Mouse (Mus musculus) intestine, embryonic 14.5 days (tissue): Measurements from ENCODE around the gene Zfp112. TPM values are rescaled to one million over a fixed set of nuclear protein-coding genes. Genes with fewer than 3 reads are reported as not detected.

Source experiments
- ATAC-seq: fragments of 200-750 bp; cut with Nextera tagmentation; replicated peaks from 2 replicates; pipeline ENCODE4 v1.8.0; 2017; ENCODE audit warnings: low read depth, moderate number of reproducible peaks, moderate TSS enrichment, moderate library complexity; ENCODE audit not compliant: low FRiP score, low TSS enrichment
- DNase-seq: peaks from one replicate; pipeline ENCODE4 v3.0.0-alpha.2; 2018; ENCODE audit warnings: low spot score
- H3K27ac ChIP-seq: fragments of 300-500 bp; sonication (generic); 2 replicates; pipeline ENCODE4 v1.5.1; 2014; ENCODE audit warnings: low read depth, mild to moderate bottlenecking, control low read depth
- H3K27me3 ChIP-seq: fragments of 300-500 bp; sonication (generic); replicated peaks from 2 replicates; pipeline ENCODE4 v1.6.1; 2014; ENCODE audit warnings: low read length, control low read depth; ENCODE audit not compliant: control insufficient read depth, insufficient read depth
- H3K36me3 ChIP-seq: fragments of 300-500 bp; sonication (generic); 2 replicates; pipeline ENCODE4 v1.6.1; 2014; ENCODE audit warnings: low read length, control low read depth; ENCODE audit not compliant: control insufficient read depth, insufficient read depth
- H3K4me1 ChIP-seq: fragments of 300-500 bp; sonication (generic); replicated peaks from 2 replicates; pipeline ENCODE4 v1.6.1; 2014; ENCODE audit warnings: low read length, control low read depth, mixed read lengths; ENCODE audit not compliant: control insufficient read depth, insufficient read depth
- H3K4me2 ChIP-seq: fragments of 300-500 bp; sonication (generic); 2 replicates; pipeline ENCODE4 v1.6.1; 2014; ENCODE audit warnings: low read length
- H3K4me3 ChIP-seq: fragments of 300-500 bp; sonication (generic); 2 replicates; pipeline ENCODE4 v1.5.1; 2014; ENCODE audit warnings: low read depth, low read length, control low read depth, mixed read lengths
- H3K9ac ChIP-seq: fragments of 300-500 bp; sonication (generic); 2 replicates; pipeline ENCODE4 v1.6.1; 2014; ENCODE audit warnings: mild to moderate bottlenecking, low read length
- H3K9me3 ChIP-seq: fragments of 300-500 bp; sonication (generic); 2 replicates; pipeline ENCODE4 v1.6.1; 2016; ENCODE audit warnings: low read length, control low read depth; ENCODE audit not compliant: control insufficient read depth
- WGBS: fragments of 180-500 bp; shearing (Covaris S2); extraction: QIAGEN DNeasy Blood & Tissue Kit; methylation state at CpG from one replicate; pipeline ENCODE4 v1.1.7; 2014; 5-methylcytosine and 5-hydroxymethylcytosine counted together
- polyA plus RNA-seq: library from polyadenylated mRNA; unstranded; fragments of >200 nt; fragmentation: Nextera tagmentation; extraction: Ambion mirVana; gene quantifications from 2 replicates; pipeline ENCODE4 v1.2.1, GENCODE M21; 2014

The Zfp112 gene
- polyA plus RNA-seq, 1 experiment from 2014 or later = 5.5 TPM

- 96% methylated on average over 18 of the region's 18 CpGs for WGBS
- Histone ChIP-seq H3K4me2 (no peak overlapping the region), H3K9me3 (peaks cover 78% of the 10 kb centered on the region), H3K27ac (no peak overlapping the region), H3K4me3 (no peak overlapping the region), H3K27me3 (no peaks in the 10 kb centered on the region), H3K9ac (no peak overlapping the region), H3K4me1 (no peaks in the 10 kb centered on the region), H3K36me3 (peaks cover 84% of the 10 kb centered on the region)
- ATAC-seq (no peak), DNase-seq (peak; percentile 57)
Measured at GRCm38 (mm10) chr7:24105144-24105703, 6.9 kb upstream of the Zfp112 start.

- no peaks in the 10 kb centered on the region for H3K27me3 ChIP-seq
- no peak overlapping the region for H3K9ac ChIP-seq
- peaks cover 28% of the 10 kb centered on the region for H3K36me3 ChIP-seq
- 95% methylated on average over 7 of the region's 7 CpGs for WGBS
- DNase-seq (no peak), ATAC-seq (no peak)
- peaks cover 38% of the 10 kb centered on the region for H3K9me3 ChIP-seq
- no peak overlapping the region for H3K4me3 ChIP-seq
- H3K27ac ChIP-seq = no peak overlapping the region
- no peak overlapping the region for H3K4me2 ChIP-seq
- H3K4me1 ChIP-seq = no peaks in the 10 kb centered on the region
Measured at GRCm38 (mm10) chr7:24110839-24111238, 1.3 kb upstream of the Zfp112 start.

- no peak for DNase-seq
- peaks cover 28% of the 10 kb centered on the region for H3K9me3 ChIP-seq
- WGBS = 4% methylated on average over 9 of the region's 9 CpGs
- H3K27me3 ChIP-seq = no peaks in the 10 kb centered on the region
- no peak overlapping the region; the same call in 1 of the 2 replicates for H3K27ac ChIP-seq
- peak overlapping the region; percentile 55 for H3K4me3 ChIP-seq
- H3K4me1 ChIP-seq = no peaks in the 10 kb centered on the region
- peak overlapping the region; percentile 78 for H3K4me2 ChIP-seq
- 0 out of 2 replicates have a peak overlapping the region, but pooled peaks have one; percentile 25 for H3K9ac ChIP-seq
- peak; percentile 70 for ATAC-seq
- H3K36me3 ChIP-seq = peaks cover 19% of the 10 kb centered on the region
Measured at GRCm38 (mm10) chr7:24111772-24112155, 350 bp upstream of the Zfp112 start.

- H3K27me3 ChIP-seq = no peaks in the 10 kb centered on the region
- peak; percentile 57 for ATAC-seq
- peak overlapping the region; percentile 78 for H3K4me2 ChIP-seq
- H3K36me3 ChIP-seq = peaks cover 7% of the 10 kb centered on the region; the same call in 1 of the 2 replicates
- H3K9ac ChIP-seq = peak overlapping the region; percentile 56
- peak; percentile 79 for DNase-seq
- WGBS = 7% methylated on average over 12 of the region's 12 CpGs
- no peaks in the 10 kb centered on the region for H3K4me1 ChIP-seq
- peaks cover 16% of the 10 kb centered on the region for H3K9me3 ChIP-seq
- peak overlapping the region; percentile 72 for H3K27ac ChIP-seq
- H3K4me3 ChIP-seq = peak overlapping the region; percentile 55
Measured at GRCm38 (mm10) chr7:24113001-24113400, 887 bp downstream of the Zfp112 start.

GRCm38 (mm10) chr7:24116655-24117054 lies 4.5 kb downstream of the Zfp112 start:
- H3K36me3 ChIP-seq = no peaks in the 10 kb centered on the region
- H3K4me2 ChIP-seq = no peak overlapping the region
- WGBS = 79% methylated on average over 4 of the region's 4 CpGs
- no peak overlapping the region for H3K9ac ChIP-seq
- H3K27ac ChIP-seq = no peak overlapping the region
- ATAC-seq (no peak), DNase-seq (no peak)
- H3K27me3 ChIP-seq = no peaks in the 10 kb centered on the region
- H3K9me3 ChIP-seq = no peaks in the 10 kb centered on the region
- no peaks in the 10 kb centered on the region for H3K4me1 ChIP-seq
- H3K4me3 ChIP-seq = no peak overlapping the region

- peak; percentile 41 for DNase-seq
- Histone ChIP-seq H3K4me2 (peak overlapping the region; percentile 90), H3K4me1 (peaks cover 14% of the 10 kb centered on the region), H3K9me3 (no peaks in the 10 kb centered on the region), H3K9ac (peak overlapping the region; percentile 71), H3K36me3 (peaks cover 23% of the 10 kb centered on the region), H3K27me3 (no peaks in the 10 kb centered on the region), H3K4me3 (peak overlapping the region; percentile 74), H3K27ac (0 out of 2 replicates have a peak overlapping the region, but pooled peaks have one; percentile 1)
- 17% methylated on average over 6 of the region's 6 CpGs for WGBS
- ATAC-seq = no peak; the same call in 1 of the 2 replicates
Measured at GRCm38 (mm10) chr7:24133425-24133995, 21.4 kb downstream of the Zfp112 start.

- H3K27ac ChIP-seq = 0 out of 2 replicates have a peak within 1 kb of the TSS, but pooled peaks have one; percentile 1
Measured at GRCm38 (mm10) chr7:24133996-24134828, 22.1 kb downstream of the Zfp112 start, which contains the start of gene Zfp235. TSS of gene Zfp235 (plus strand) at chr7:24134169.

GRCm38 (mm10) chr7:24142566-24142965 lies 30.5 kb downstream of the Zfp112 start:
- Histone ChIP-seq H3K4me2 (no peak overlapping the region), H3K9me3 (no peaks in the 10 kb centered on the region), H3K27me3 (no peaks in the 10 kb centered on the region), H3K4me1 (no peaks in the 10 kb centered on the region), H3K9ac (no peak overlapping the region), H3K36me3 (peaks cover 37% of the 10 kb centered on the region), H3K4me3 (no peak overlapping the region), H3K27ac (no peak overlapping the region)
- DNase-seq = no peak
- ATAC-seq = no peak
- WGBS = 92% methylated on average over 6 of the region's 6 CpGs

More at GRCm38 (mm10) chr7:24133996-24134828, 22.1 kb downstream of the Zfp112 start, which contains the start of gene Zfp235:
- Histone ChIP-seq H3K9ac (peak within 1 kb of the TSS; percentile 71), H3K4me2 (peak within 1 kb of the TSS; percentile 90), H3K4me1 (peaks cover 14% of the 10 kb centered on the region), H3K27me3 (no peaks in the 10 kb centered on the region), H3K36me3 (peaks cover 29% of the 10 kb centered on the region), H3K4me3 (peak within 1 kb of the TSS; percentile 74), H3K9me3 (no peaks in the 10 kb centered on the region)
- WGBS = 3% methylated on average over 32 of the region's 32 CpGs
- ATAC-seq (peak; percentile 92), DNase-seq (peak; percentile 87)
